Comparison of ENCODE assay signal across 13 mouse cellular contexts in genomic region chr6:28823802-28824201, GRCm38 (mm10). TPM values are rescaled to one million over a fixed set of nuclear protein-coding genes. Genes with fewer than 3 reads are reported as not detected.
DNase-seq lines count a peak whose midpoint lies in the region; ATAC-seq lines count a peak whose summit lies in the region.
"Had no signal": no experiment of that assay in that cellular context is flagged by ENCODE, and none has a peak within 500 bp of the region (broad histone marks: within the 10 kb centered on the region; RNA-seq: fewer than 3 reads in every experiment).

No protein-coding gene starts in this region.

- no peak overlapping the region for H3K4me2 ChIP-seq in embryonic facial prominence, embryonic 15.5 days (replicated peaks)
- H3K4me2 ChIP-seq: liver, embryonic 15.5 days; midbrain, embryonic 11.5 days had no signal

- WGBS in heart, embryonic 10.5 days, result 93% methylated on average over 5 of the region's 5 CpGs
- WGBS in embryonic facial prominence, embryonic 15.5 days, result 72% methylated on average over 5 of the region's 5 CpGs
- WGBS in forebrain, embryonic 10.5 days, result 91% methylated on average over 5 of the region's 5 CpGs
- WGBS in hindbrain, embryonic 10.5 days, result 93% methylated on average over 5 of the region's 5 CpGs

- peaks cover 13% of the 10 kb centered on the region for H3K4me1 ChIP-seq in heart, embryonic 10.5 days
- peaks cover 26% of the 10 kb centered on the region for H3K4me1 ChIP-seq in embryonic facial prominence, embryonic 15.5 days
- H3K4me1 ChIP-seq in forebrain, embryonic 10.5 days, result peaks cover 38% of the 10 kb centered on the region
- H3K4me1 ChIP-seq in hindbrain, embryonic 10.5 days (replicated peaks), result peaks cover 53% of the 10 kb centered on the region
- H3K4me1 ChIP-seq: limb, embryonic 10.5 days; liver, embryonic 15.5 days had no signal

- H3K36me3 ChIP-seq in heart, embryonic 10.5 days, result no peaks in the 10 kb centered on the region
- H3K36me3 ChIP-seq in embryonic facial prominence, embryonic 15.5 days, result no peaks in the 10 kb centered on the region
- H3K36me3 ChIP-seq in forebrain, embryonic 10.5 days (replicated peaks), result peaks cover 15% of the 10 kb centered on the region
- H3K36me3 ChIP-seq in hindbrain, embryonic 10.5 days, result peaks cover 28% of the 10 kb centered on the region
- H3K36me3 ChIP-seq: limb, embryonic 10.5 days; liver, embryonic 15.5 days had no signal

- H3K9me3 ChIP-seq in heart, embryonic 10.5 days, result no peaks in the 10 kb centered on the region
- H3K9me3 ChIP-seq in embryonic facial prominence, embryonic 15.5 days (replicated peaks), result no peaks in the 10 kb centered on the region
- no peaks in the 10 kb centered on the region for H3K9me3 ChIP-seq in forebrain, embryonic 10.5 days
- no peaks in the 10 kb centered on the region for H3K9me3 ChIP-seq in hindbrain, embryonic 10.5 days
- H3K9me3 ChIP-seq: hindbrain, embryonic 13.5 days; limb, embryonic 10.5 days; liver, embryonic 15.5 days had no signal

- peak; percentile 29 for DNase-seq in heart, adult 8-10 months (ENCODE audit: low spot score)
- DNase-seq in heart, embryonic 10.5 days (ENCODE audit: low spot score), result no peak
- DNase-seq in NIH3T3 (ENCODE audit: low read depth), result peak; percentile 96
- DNase-seq in lung, postnatal 4 days, result peak; percentile 46 to 52
- DNase-seq in forebrain, embryonic 10.5 days (ENCODE audit: extremely low spot score, low spot score), result no peak
- DNase-seq in hindbrain, embryonic 10.5 days (ENCODE audit: low spot score), result no peak
- DNase-seq in thymus, postnatal 4 days, result no peak
- DNase-seq: kidney, adult 18-20 months had no signal

- no peak overlapping the region for H3K4me3 ChIP-seq in heart, embryonic 10.5 days
- H3K4me3 ChIP-seq in embryonic facial prominence, embryonic 15.5 days (replicated peaks), result no peak overlapping the region
- no peak overlapping the region for H3K4me3 ChIP-seq in forebrain, embryonic 10.5 days
- H3K4me3 ChIP-seq in hindbrain, embryonic 10.5 days, result no peak overlapping the region
- H3K4me3 ChIP-seq: hindbrain, embryonic 13.5 days; limb, embryonic 10.5 days; liver, embryonic 15.5 days had no signal

- 0 out of 2 replicates have a peak, but pooled peaks have one; percentile 22 for ATAC-seq in embryonic facial prominence, embryonic 15.5 days (ENCODE audit: insufficient number of reproducible peaks, low FRiP score, low TSS enrichment, low read depth)

- no peaks in the 10 kb centered on the region for H3K27me3 ChIP-seq in heart, embryonic 10.5 days (ENCODE audit: insufficient read depth, poor library complexity, severe bottlenecking)
- no peaks in the 10 kb centered on the region for H3K27me3 ChIP-seq in embryonic facial prominence, embryonic 15.5 days
- no peaks in the 10 kb centered on the region for H3K27me3 ChIP-seq in forebrain, embryonic 10.5 days (ENCODE audit: poor library complexity, severe bottlenecking)
- H3K27me3 ChIP-seq in hindbrain, embryonic 10.5 days (ENCODE audit: insufficient read depth, poor library complexity, severe bottlenecking), result no peaks in the 10 kb centered on the region
- H3K27me3 ChIP-seq: hindbrain, embryonic 13.5 days; liver, embryonic 15.5 days had no signal

- H3K9ac ChIP-seq in embryonic facial prominence, embryonic 15.5 days, result no peak overlapping the region
- H3K9ac ChIP-seq: hindbrain, embryonic 13.5 days; liver, embryonic 15.5 days had no signal

- no peak overlapping the region for H3K27ac ChIP-seq in heart, embryonic 10.5 days
- H3K27ac ChIP-seq in embryonic facial prominence, embryonic 15.5 days (replicated peaks), result no peak overlapping the region
- H3K27ac ChIP-seq in forebrain, embryonic 10.5 days, result no peak overlapping the region
- no peak overlapping the region for H3K27ac ChIP-seq in hindbrain, embryonic 10.5 days
- H3K27ac ChIP-seq: hindbrain, embryonic 13.5 days; limb, embryonic 10.5 days; liver, embryonic 15.5 days had no signal

RNA-seq across cellular contexts. Expression of gene Lrrc4, which starts 7.7 kb away (rescaled TPM):
- total RNA-seq in heart, adult 8-10 months (2022), result under 1 TPM; 0.62 to 0.98 (median 0.76) TPM
- polyA plus RNA-seq in heart, embryonic 10.5 days (2016; fragmentation: Nextera tagmentation; extraction: Ambion mirVana), result 0.73 and 0.87 TPM in 2 replicates
- 1.2 and 1.5 TPM in 2 replicates for polyA plus RNA-seq in embryonic facial prominence, embryonic 15.5 days (2015; fragmentation: Nextera tagmentation; extraction: Ambion mirVana)
- 1.8 and 2.0 TPM in 2 replicates for polyA plus RNA-seq in forebrain, embryonic 10.5 days (2016; fragmentation: Nextera tagmentation; extraction: Ambion mirVana)
- polyA plus RNA-seq in hindbrain, embryonic 10.5 days (2016; fragmentation: Nextera tagmentation; extraction: Ambion mirVana), result 2.3 and 2.4 TPM in 2 replicates

Comparison
In these comparisons a context has a peak if more than half of its experiments do, and no peak if none do; other contexts are left out.
1. DNase-seq: peak in heart, adult 8-10 months (single experiment), NIH3T3 (single experiment) and lung, postnatal 4 days (2 of 2); none in heart, embryonic 10.5 days (single experiment), forebrain, embryonic 10.5 days (single experiment), hindbrain, embryonic 10.5 days (single experiment) and thymus, postnatal 4 days (single experiment).